Mouse (Mus musculus) heart, embryonic 10.5 days (tissue): ENCODE measurements around the gene Tprkb. TPM values are rescaled to one million over a fixed set of nuclear protein-coding genes. Genes with fewer than 3 reads are reported as not detected.
"Not testable (repeated sequence)": the region's sequence is repeated elsewhere in the genome, so short reads cannot be mapped to it uniquely, and the experiment has no call there.

Experiments
- DNase-seq: peaks from one replicate; pipeline ENCODE4 v3.0.0-alpha.2; 2017; ENCODE audit warnings: low spot score
- H3K27ac ChIP-seq: fragments of 300-500 bp; sonication (generic); 2 replicates; pipeline ENCODE4 v1.5.1; 2016; ENCODE audit warnings: mild to moderate bottlenecking
- H3K27me3 ChIP-seq: fragments of 300-500 bp; sonication (generic); 2 replicates; pipeline ENCODE4 v1.6.1; 2016; ENCODE audit warnings: mild to moderate bottlenecking; ENCODE audit not compliant: poor library complexity, insufficient read depth, severe bottlenecking
- H3K36me3 ChIP-seq: fragments of 300-500 bp; sonication (generic); 2 replicates; pipeline ENCODE4 v1.6.1; 2016; ENCODE audit warnings: mild to moderate bottlenecking, moderate library complexity
- H3K4me1 ChIP-seq: fragments of 300-500 bp; sonication (generic); 2 replicates; pipeline ENCODE4 v1.6.1; 2016; ENCODE audit warnings: mild to moderate bottlenecking
- H3K4me3 ChIP-seq: fragments of 300-500 bp; sonication (generic); 2 replicates; pipeline ENCODE4 v1.5.1; 2016; ENCODE audit warnings: mild to moderate bottlenecking, moderate library complexity
- H3K9me3 ChIP-seq: fragments of 300-500 bp; sonication (generic); 2 replicates; pipeline ENCODE4 v1.6.1; 2016; ENCODE audit warnings: mild to moderate bottlenecking, moderate library complexity
- WGBS: fragments of 180-500 bp; shearing (Covaris S2); methylation state at CpG from one replicate; pipeline ENCODE4 v1.1.7; 2016; 5-methylcytosine and 5-hydroxymethylcytosine counted together
- polyA plus RNA-seq: library from polyadenylated mRNA; unstranded; fragments of >200 nt; fragmentation: Nextera tagmentation; extraction: Ambion mirVana; gene quantifications from 2 replicates; pipeline ENCODE4 v1.2.1, GENCODE M21; 2016

Tprkb gene
- polyA plus RNA-seq, 1 experiment from 2014 or later = 28.8 TPM

- Histone ChIP-seq H3K27ac (no peak overlapping the region), H3K4me1 (no peaks in the 10 kb centered on the region), H3K27me3 (no peaks in the 10 kb centered on the region), H3K36me3 (peaks cover 69% of the 10 kb centered on the region), H3K4me3 (no peak overlapping the region), H3K9me3 (no peaks in the 10 kb centered on the region)
- WGBS = 82% methylated on average over 9 of the region's 9 CpGs
- no peak for DNase-seq
Measured at GRCm38 (mm10) chr6:85927476-85928464, 16.1 kb downstream of the Tprkb start.

- 71% methylated on average over 1 of the region's 1 CpGs for WGBS
- H3K27ac ChIP-seq = no peak overlapping the region
- H3K4me3 ChIP-seq = no peak overlapping the region
- H3K27me3 ChIP-seq = no peaks in the 10 kb centered on the region
- no peaks in the 10 kb centered on the region for H3K4me1 ChIP-seq
- DNase-seq = no peak
- no peaks in the 10 kb centered on the region for H3K9me3 ChIP-seq
- H3K36me3 ChIP-seq = peaks cover 56% of the 10 kb centered on the region
Measured at GRCm38 (mm10) chr6:85929312-85929711, 17.6 kb downstream of the Tprkb start.

- WGBS = 81% methylated on average over 8 of the region's 8 CpGs
- H3K9me3 ChIP-seq = no peaks in the 10 kb centered on the region
Measured at GRCm38 (mm10) chr6:85934047-85934446, 22.4 kb downstream of the Tprkb start.

GRCm38 (mm10) chr6:85935646-85936045, 24.0 kb downstream of the Tprkb start:
- H3K27me3 ChIP-seq = no peaks in the 10 kb centered on the region
- no peaks in the 10 kb centered on the region for H3K9me3 ChIP-seq
- H3K4me1 ChIP-seq = peaks cover 6% of the 10 kb centered on the region; the same call in 1 of the 2 replicates
- 70% methylated on average over 3 of the region's 3 CpGs for WGBS
- no peak overlapping the region for H3K27ac ChIP-seq
- H3K4me3 ChIP-seq = no peak overlapping the region
- 0 out of 2 replicates have a peak, but pooled peaks cover 1% of the 10 kb centered on the region for H3K36me3 ChIP-seq
- DNase-seq = no peak

More at GRCm38 (mm10) chr6:85934047-85934446, 22.4 kb downstream of the Tprkb start:
- peaks cover 6% of the 10 kb centered on the region; the same call in 1 of the 2 replicates for H3K4me1 ChIP-seq
- peaks cover 17% of the 10 kb centered on the region for H3K36me3 ChIP-seq
- no peak overlapping the region for H3K27ac ChIP-seq
- no peak overlapping the region for H3K4me3 ChIP-seq
- no peak for DNase-seq
- H3K27me3 ChIP-seq = no peaks in the 10 kb centered on the region

- Histone ChIP-seq H3K4me3 (peak overlapping the region; percentile 61), H3K27ac (peak overlapping the region; percentile 87)
- H3K4me1 ChIP-seq, H3K36me3 ChIP-seq, H3K27me3 ChIP-seq, H3K9me3 ChIP-seq: not testable (repeated sequence)
- 1% methylated on average over 50 of the region's 50 CpGs for WGBS
- peak; percentile 90 for DNase-seq
Measured at GRCm38 (mm10) chr6:85936508-85937465, 25.1 kb downstream of the Tprkb start.

GRCm38 (mm10) chr6:85938701-85939100, 27.0 kb downstream of the Tprkb start:
- no peak overlapping the region for H3K4me3 ChIP-seq
- DNase-seq = no peak
- peaks cover 21% of the 10 kb centered on the region for H3K36me3 ChIP-seq
- no peaks in the 10 kb centered on the region for H3K27me3 ChIP-seq
- no peaks in the 10 kb centered on the region for H3K9me3 ChIP-seq
- H3K27ac ChIP-seq = no peak overlapping the region
- WGBS = 54% methylated on average over 10 of the region's 10 CpGs
- peaks cover 6% of the 10 kb centered on the region; the same call in 1 of the 2 replicates for H3K4me1 ChIP-seq

GRCm38 (mm10) chr6:85942469-85942868, 30.8 kb downstream of the Tprkb start:
- Histone ChIP-seq H3K36me3 (peaks cover 58% of the 10 kb centered on the region), H3K27me3 (no peaks in the 10 kb centered on the region), H3K9me3 (no peaks in the 10 kb centered on the region), H3K4me3 (no peak overlapping the region), H3K4me1 (no peaks in the 10 kb centered on the region), H3K27ac (no peak overlapping the region)
- DNase-seq = no peak
- 92% methylated on average over 3 of the region's 3 CpGs for WGBS

GRCm38 (mm10) chr6:85948549-85948948, 36.9 kb downstream of the Tprkb start:
- no peaks in the 10 kb centered on the region for H3K4me1 ChIP-seq
- 90% methylated on average over 6 of the region's 6 CpGs for WGBS
- H3K36me3 ChIP-seq = peaks cover 95% of the 10 kb centered on the region
- no peaks in the 10 kb centered on the region for H3K9me3 ChIP-seq
- no peak overlapping the region for H3K4me3 ChIP-seq
- H3K27me3 ChIP-seq = no peaks in the 10 kb centered on the region
- DNase-seq = no peak
- H3K27ac ChIP-seq = no peak overlapping the region

GRCm38 (mm10) chr6:85957581-85957980, 45.9 kb downstream of the Tprkb start:
- no peak overlapping the region for H3K4me3 ChIP-seq
- H3K9me3 ChIP-seq = no peaks in the 10 kb centered on the region
- H3K27ac ChIP-seq = no peak overlapping the region
- peaks cover 58% of the 10 kb centered on the region for H3K36me3 ChIP-seq
- no peaks in the 10 kb centered on the region for H3K27me3 ChIP-seq
- WGBS = 85% methylated on average over 3 of the region's 3 CpGs
- H3K4me1 ChIP-seq = peaks cover 5% of the 10 kb centered on the region
- no peak for DNase-seq

GRCm38 (mm10) chr6:85961101-85962091, 49.7 kb downstream of the Tprkb start, which contains the start of gene Dusp11:
Gene Dusp11, minus strand, starts transcription at chr6:85961667.
- DNase-seq = peak; percentile 96
- H3K4me3 ChIP-seq = peak within 1 kb of the TSS; percentile 96
- under 1% methylated on average over 70 of the region's 70 CpGs for WGBS
- peaks cover 5% of the 10 kb centered on the region for H3K4me1 ChIP-seq
- H3K36me3 ChIP-seq = peaks cover 22% of the 10 kb centered on the region
- peak within 1 kb of the TSS; percentile 98 for H3K27ac ChIP-seq
- H3K9me3 ChIP-seq = no peaks in the 10 kb centered on the region
- H3K27me3 ChIP-seq = no peaks in the 10 kb centered on the region

GRCm38 (mm10) chr6:85966081-85966480, 54.4 kb downstream of the Tprkb start:
- H3K36me3 ChIP-seq, H3K27me3 ChIP-seq, H3K9me3 ChIP-seq, H3K4me3 ChIP-seq, H3K27ac ChIP-seq, DNase-seq, H3K4me1 ChIP-seq: not testable (repeated sequence)
- WGBS = 59% methylated on average over 6 of the region's 6 CpGs

- Histone ChIP-seq H3K4me1 (no peaks in the 10 kb centered on the region), H3K27me3 (no peaks in the 10 kb centered on the region), H3K27ac (no peak overlapping the region), H3K4me3 (no peak overlapping the region), H3K9me3 (no peaks in the 10 kb centered on the region), H3K36me3 (no peaks in the 10 kb centered on the region)
- DNase-seq = no peak
- 76% methylated on average over 4 of the region's 4 CpGs for WGBS
Measured at GRCm38 (mm10) chr6:85966686-85967085, 55.0 kb downstream of the Tprkb start.
